In genomic region chr1:108110984-108111383, GRCm38 (mm10) we compare ENCODE assay signal across 26 mouse cellular contexts.
"Had no signal": no experiment of that assay in that cellular context is flagged by ENCODE, and none has a peak within 500 bp of the region (broad histone marks: within the 10 kb centered on the region; RNA-seq: fewer than 3 reads in every experiment).

No protein-coding gene starts in this region.

- DNase-seq: gastrocnemius, adult 2 months; gastrocnemius, postnatal 10 days; gastrocnemius, postnatal 25 days; heart, adult 18-20 months; heart, postnatal 10 days; heart, postnatal 4 days; kidney, adult 18-20 months; kidney, adult 8-10 months; kidney, postnatal 14 days; kidney, postnatal 36 days; layer of hippocampus, adult 9-11 months; left cerebral cortex, postnatal 4 days had no signal

- ATAC-seq: forebrain, embryonic 16.5 days; hindbrain, embryonic 16.5 days; inflammation-experienced regulatory T-cells, adult 6 months; intestine, embryonic 15.5 days; intestine, postnatal 0 days had no signal

- H3K4me3 ChIP-seq: gastrocnemius, adult 2 months; heart, embryonic 10.5 days; heart, embryonic 12.5 days; hindbrain, embryonic 10.5 days; hindbrain, embryonic 12.5 days; intestine, embryonic 15.5 days; kidney, embryonic 15.5 days; left cerebral cortex, adult 2 months; limb, embryonic 13.5 days had no signal

- H3K9me3 ChIP-seq: heart, embryonic 10.5 days; heart, embryonic 12.5 days; hindbrain, embryonic 10.5 days; hindbrain, embryonic 12.5 days; intestine, embryonic 15.5 days; kidney, embryonic 15.5 days; limb, embryonic 13.5 days had no signal

- H3K4me1 ChIP-seq: heart, embryonic 10.5 days; heart, embryonic 12.5 days; hindbrain, embryonic 10.5 days; hindbrain, embryonic 12.5 days; intestine, embryonic 15.5 days; kidney, embryonic 15.5 days; limb, embryonic 13.5 days had no signal

- H3K4me2 ChIP-seq: heart, embryonic 12.5 days; hindbrain, embryonic 12.5 days; hindbrain, embryonic 14.5 days; intestine, embryonic 15.5 days; kidney, embryonic 15.5 days; limb, embryonic 13.5 days had no signal

- H3K27me3 ChIP-seq: heart, embryonic 12.5 days; hindbrain, embryonic 12.5 days; intestine, embryonic 15.5 days; kidney, embryonic 15.5 days; limb, embryonic 13.5 days had no signal

- H3K36me3 ChIP-seq: heart, embryonic 10.5 days; heart, embryonic 12.5 days; hindbrain, embryonic 10.5 days; hindbrain, embryonic 12.5 days; intestine, embryonic 15.5 days; kidney, embryonic 15.5 days; limb, embryonic 13.5 days had no signal

- H3K9ac ChIP-seq: heart, embryonic 12.5 days; hindbrain, embryonic 12.5 days; hindbrain, embryonic 14.5 days; intestine, embryonic 15.5 days; kidney, embryonic 15.5 days; limb, embryonic 13.5 days had no signal

- H3K27ac ChIP-seq: gastrocnemius, adult 2 months; heart, embryonic 10.5 days; hindbrain, embryonic 10.5 days; hindbrain, embryonic 12.5 days; hindbrain, embryonic 14.5 days; intestine, embryonic 15.5 days; kidney, embryonic 15.5 days; kidney, postnatal 0 days; left cerebral cortex, adult 2 months; limb, embryonic 13.5 days had no signal
